Mouse (Mus musculus): ENCODE measurements around the gene Tsg101.

- TF ChIP-seq EP300 (IDR thresholded peaks at IDR 0.05) (no peak), CTCF (IDR thresholded peaks at IDR 0.05) (no peak)
Measured at GRCm38 (mm10) chr7:46899343-46899742, 20.4 kb downstream of the Tsg101 start.
